Mouse (Mus musculus): ENCODE measurements around the gene Saysd1.

GRCm38 (mm10) chr14:20077181-20077580 lies 61.2 kb downstream of the Saysd1 start:
- TF ChIP-seq CTCF (IDR thresholded peaks at IDR 0.05; ENCODE audit: low read depth) (no peak), EP300 (IDR thresholded peaks at IDR 0.05; ENCODE audit: low read depth) (no peak)
